Comparison of ENCODE assay signal across 23 mouse cellular contexts in genomic region chr11:75546057-75546456, GRCm38 (mm10). TPM values are rescaled to one million over a fixed set of nuclear protein-coding genes. Genes with fewer than 3 reads are reported as not detected.
DNase-seq lines count a peak whose midpoint lies in the region; ATAC-seq and TF ChIP-seq lines count a peak whose summit lies in the region.
"Had no signal": no experiment of that assay in that cellular context is flagged by ENCODE, and none has a peak within 500 bp of the region (broad histone marks: within the 10 kb centered on the region; RNA-seq: fewer than 3 reads in every experiment).

No protein-coding gene starts in this region.

- H3K9me3 ChIP-seq in heart, embryonic 10.5 days: no peaks in the 10 kb centered on the region
- no peaks in the 10 kb centered on the region for H3K9me3 ChIP-seq in megakaryocyte, embryonic 14.5 days
- H3K9me3 ChIP-seq in liver, embryonic 11.5 days (ENCODE audit: control insufficient read depth, low read length): no peaks in the 10 kb centered on the region
- H3K9me3 ChIP-seq: embryonic facial prominence, embryonic 10.5 days; forebrain, embryonic 12.5 days; heart, embryonic 12.5 days; hindbrain, embryonic 10.5 days; limb, embryonic 13.5 days; midbrain, embryonic 13.5 days had no signal

- no peak for TF ChIP-seq EP300 in heart, adult 2 months (IDR thresholded peaks at IDR 0.05; ENCODE audit: insufficient read depth, low read depth, low read length)

- H3K4me1 ChIP-seq in heart, embryonic 10.5 days: peaks cover 50% of the 10 kb centered on the region
- H3K4me1 ChIP-seq in heart, adult 2 months (ENCODE audit: control insufficient read depth, insufficient read depth, low read length): peaks cover 2% of the 10 kb centered on the region
- H3K4me1 ChIP-seq in megakaryocyte, embryonic 14.5 days: peaks cover 81% of the 10 kb centered on the region
- H3K4me1 ChIP-seq in liver, embryonic 11.5 days (replicated peaks; ENCODE audit: control insufficient read depth, insufficient read depth, low read length): peaks cover 15% of the 10 kb centered on the region
- peaks cover 27% of the 10 kb centered on the region for H3K4me1 ChIP-seq in olfactory bulb, adult 2 months (ENCODE audit: control insufficient read depth, insufficient read depth, low read length)

- no peak for TF ChIP-seq POLR2A in heart, adult 2 months (IDR thresholded peaks at IDR 0.05; ENCODE audit: insufficient read depth, low read depth, low read length)
- TF ChIP-seq POLR2A in olfactory bulb, adult 2 months (IDR thresholded peaks at IDR 0.05; ENCODE audit: insufficient read depth, low read depth, low read length): no peak

- H3K4me2 ChIP-seq in liver, embryonic 11.5 days: peak overlapping the region; percentile 40
- H3K4me2 ChIP-seq: forebrain, embryonic 12.5 days; heart, embryonic 12.5 days; limb, embryonic 13.5 days; lung, embryonic 14.5 days; midbrain, embryonic 13.5 days had no signal

- DNase-seq in heart, embryonic 10.5 days (ENCODE audit: low spot score): no peak
- no peak for DNase-seq in heart, adult 2 months
- no peak for DNase-seq in liver, embryonic 11.5 days (ENCODE audit: low spot score)
- no peak for DNase-seq in ovary, postnatal 14 days (ENCODE audit: low spot score)
- no peak for DNase-seq in right cerebral cortex, postnatal 14 days
- DNase-seq: cerebellum, adult 9-10 months; heart, postnatal 10 days; kidney, postnatal 25 days; lung, embryonic 14.5 days; retina, postnatal 1 day; thymus, adult 18-20 months; thymus, postnatal 4 days had no signal

- TF ChIP-seq CTCF in heart, adult 2 months (IDR thresholded peaks at IDR 0.05): no peak
- no peak for TF ChIP-seq CTCF in olfactory bulb, adult 2 months (IDR thresholded peaks at IDR 0.05; ENCODE audit: insufficient read depth, low read depth, low read length)

- intact Hi-C loops in heart, adult 2 months (cut with DNase I): loop anchor here (2.0 kb wide), 1 partner anchor 13 kb away; no protein-coding TSS in a partner anchor

- H3K79me2 ChIP-seq in heart, adult 2 months (replicated peaks; ENCODE audit: control insufficient read depth, insufficient read depth, low read length): no peaks in the 10 kb centered on the region

- H3K27ac ChIP-seq in heart, embryonic 10.5 days: 0 out of 2 replicates have a peak overlapping the region, but pooled peaks have one; percentile 23
- H3K27ac ChIP-seq in heart, adult 2 months: no peak overlapping the region
- no peak overlapping the region for H3K27ac ChIP-seq in liver, embryonic 11.5 days (ENCODE audit: low read depth, low read length)
- H3K27ac ChIP-seq in olfactory bulb, adult 2 months (ENCODE audit: insufficient read depth, low read depth, low read length): no peak overlapping the region
- H3K27ac ChIP-seq: embryonic facial prominence, embryonic 10.5 days; forebrain, embryonic 12.5 days; hindbrain, embryonic 10.5 days; limb, embryonic 13.5 days; midbrain, embryonic 13.5 days had no signal

- no peaks in the 10 kb centered on the region for H3K27me3 ChIP-seq in heart, embryonic 10.5 days (ENCODE audit: insufficient read depth, poor library complexity, severe bottlenecking)
- no peaks in the 10 kb centered on the region for H3K27me3 ChIP-seq in heart, adult 2 months (ENCODE audit: control insufficient read depth, insufficient read depth, low read length)
- no peaks in the 10 kb centered on the region for H3K27me3 ChIP-seq in megakaryocyte, embryonic 14.5 days (replicated peaks)
- no peaks in the 10 kb centered on the region for H3K27me3 ChIP-seq in liver, embryonic 11.5 days (replicated peaks; ENCODE audit: control insufficient read depth, insufficient read depth, low read length)
- H3K27me3 ChIP-seq: forebrain, embryonic 12.5 days; heart, embryonic 12.5 days; limb, embryonic 13.5 days; midbrain, embryonic 13.5 days; Patski had no signal

- peaks cover 4% of the 10 kb centered on the region; the same call in 1 of the 2 replicates for H3K36me3 ChIP-seq in heart, embryonic 10.5 days
- H3K36me3 ChIP-seq in heart, adult 2 months (ENCODE audit: control insufficient read depth, insufficient read depth, low read length): no peaks in the 10 kb centered on the region
- H3K36me3 ChIP-seq in megakaryocyte, embryonic 14.5 days (replicated peaks; ENCODE audit: low read length): peaks cover 97% of the 10 kb centered on the region
- no peaks in the 10 kb centered on the region for H3K36me3 ChIP-seq in liver, embryonic 11.5 days (ENCODE audit: control insufficient read depth, insufficient read depth, low read length)
- H3K36me3 ChIP-seq: embryonic facial prominence, embryonic 10.5 days; forebrain, embryonic 12.5 days; heart, embryonic 12.5 days; limb, embryonic 13.5 days had no signal

- H3K4me3 ChIP-seq in heart, embryonic 10.5 days: no peak overlapping the region
- H3K4me3 ChIP-seq in heart, adult 2 months: no peak overlapping the region
- H3K4me3 ChIP-seq in megakaryocyte, embryonic 14.5 days (replicated peaks): peak overlapping the region; percentile 5
- no peak overlapping the region for H3K4me3 ChIP-seq in liver, embryonic 11.5 days (ENCODE audit: low read depth, low read length)
- H3K4me3 ChIP-seq in olfactory bulb, adult 2 months (ENCODE audit: insufficient read depth, low read depth, low read length): peak overlapping the region; percentile 13; the same call in 1 of the 2 replicates
- H3K4me3 ChIP-seq: embryonic facial prominence, embryonic 10.5 days; forebrain, embryonic 12.5 days; heart, embryonic 12.5 days; hindbrain, embryonic 10.5 days; limb, embryonic 13.5 days; midbrain, embryonic 13.5 days had no signal

- WGBS in heart, embryonic 10.5 days: 60% methylated on average over 4 of the region's 4 CpGs
- WGBS in heart, adult 2 months: 88% methylated on average over 4 of the region's 4 CpGs
- 60% methylated on average over 4 of the region's 4 CpGs for WGBS in liver, embryonic 11.5 days
- WGBS in olfactory bulb, adult 2 months: 90% methylated on average over 4 of the region's 4 CpGs

- no peak overlapping the region for H3K9ac ChIP-seq in heart, adult 2 months (ENCODE audit: low read depth, low read length)
- no peak overlapping the region for H3K9ac ChIP-seq in liver, embryonic 11.5 days (ENCODE audit: low read depth, low read length)
- H3K9ac ChIP-seq: forebrain, embryonic 12.5 days; heart, embryonic 12.5 days; limb, embryonic 13.5 days; lung, embryonic 14.5 days; midbrain, embryonic 13.5 days had no signal

- ATAC-seq in megakaryocyte, adult 5-6 weeks (ENCODE audit: poor library complexity, severe bottlenecking): no peak
- peak; percentile 71 for ATAC-seq in liver, embryonic 11.5 days (replicated peaks; ENCODE audit: low FRiP score)
- ATAC-seq: intestine, postnatal 0 days; midbrain, embryonic 13.5 days; Patski had no signal

RNA-seq across cellular contexts. Expression of gene Slc43a2, which starts 14.6 kb away (rescaled TPM):
- 5.5 and 6.4 TPM in 2 replicates for polyA plus RNA-seq in heart, embryonic 10.5 days (2016; fragmentation: Nextera tagmentation; extraction: Ambion mirVana)
- 10 to 100 TPM; 13.7 to 14.6 TPM for total RNA-seq in heart, adult 2 months (2021)
- polyA plus RNA-seq in heart, adult 2 months (2012; rRNA removed): 13.1 and 13.6 TPM in 2 replicates
- 18.9 and 35.4 TPM in 2 replicates for polyA plus RNA-seq in megakaryocyte, embryonic 14.5 days (2012; ENCODE audit: insufficient read depth, low replicate concordance)
- 30.6 and 32.3 TPM in 2 replicates for total RNA-seq in megakaryocyte, adult 5-6 weeks (2015)
- 32.2 and 33.5 TPM in 2 replicates for total RNA-seq in megakaryocyte, adult 5-6 weeks (2017)
- 5.5 and 7.8 TPM in 2 replicates for polyA plus RNA-seq in liver, embryonic 11.5 days (2014; fragmentation: Nextera tagmentation; extraction: Ambion mirVana)
- 363 TPM in 1 of 2 replicates, not detected in the other for polyA plus RNA-seq in olfactory bulb, adult 2 months (2012; ENCODE audit: insufficient read depth, insufficient read length, low replicate concordance, missing spikeins)

RNA-seq across cellular contexts. Expression of gene Scarf1, which starts 32.7 kb away (rescaled TPM):
- polyA plus RNA-seq in heart, embryonic 10.5 days (2016; fragmentation: Nextera tagmentation; extraction: Ambion mirVana): 13.6 and 15.8 TPM in 2 replicates
- total RNA-seq in heart, adult 2 months (2021): 1 to 10 TPM; 7.6 to 8.5 TPM
- 18.1 and 21.6 TPM in 2 replicates for polyA plus RNA-seq in heart, adult 2 months (2012; rRNA removed)
- polyA plus RNA-seq in megakaryocyte, embryonic 14.5 days (2012; ENCODE audit: insufficient read depth, low replicate concordance): 27.4 and 42.5 TPM in 2 replicates
- 0.41 and 1.1 TPM in 2 replicates for total RNA-seq in megakaryocyte, adult 5-6 weeks (2015)
- total RNA-seq in megakaryocyte, adult 5-6 weeks (2017): 0.66 and 0.85 TPM in 2 replicates
- polyA plus RNA-seq in liver, embryonic 11.5 days (2014; fragmentation: Nextera tagmentation; extraction: Ambion mirVana): 7.0 and 7.8 TPM in 2 replicates
- polyA plus RNA-seq in olfactory bulb, adult 2 months (2012; ENCODE audit: insufficient read depth, insufficient read length, low replicate concordance, missing spikeins): not detected in 2 replicates

RNA-seq across cellular contexts. Expression of gene Rilp, which starts 36.2 kb away (rescaled TPM):
- polyA plus RNA-seq in heart, embryonic 10.5 days (2016; fragmentation: Nextera tagmentation; extraction: Ambion mirVana): 0.76 and 0.78 TPM in 2 replicates
- total RNA-seq in heart, adult 2 months (2021): 10 to 100 TPM; 40.5 to 48.8 TPM
- 39.2 and 62.0 TPM in 2 replicates for polyA plus RNA-seq in heart, adult 2 months (2012; rRNA removed)
- 4.2 and 9.5 TPM in 2 replicates for polyA plus RNA-seq in megakaryocyte, embryonic 14.5 days (2012; ENCODE audit: insufficient read depth, low replicate concordance)
- 0.98 and 1.2 TPM in 2 replicates for total RNA-seq in megakaryocyte, adult 5-6 weeks (2015)
- total RNA-seq in megakaryocyte, adult 5-6 weeks (2017): 0.55 and 1.8 TPM in 2 replicates
- 1.2 and 1.5 TPM in 2 replicates for polyA plus RNA-seq in liver, embryonic 11.5 days (2014; fragmentation: Nextera tagmentation; extraction: Ambion mirVana)
- not detected in 2 replicates for polyA plus RNA-seq in olfactory bulb, adult 2 months (2012; ENCODE audit: insufficient read depth, insufficient read length, low replicate concordance, missing spikeins)

RNA-seq across cellular contexts. Expression of gene Pitpna, which starts 41.8 kb away (rescaled TPM):
- 56.1 and 80.1 TPM in 2 replicates for polyA plus RNA-seq in heart, embryonic 10.5 days (2016; fragmentation: Nextera tagmentation; extraction: Ambion mirVana)
- 10 to 100 TPM; 96.6 to 99.1 TPM for total RNA-seq in heart, adult 2 months (2021)
- polyA plus RNA-seq in heart, adult 2 months (2012; rRNA removed): 57.2 and 95.9 TPM in 2 replicates
- polyA plus RNA-seq in megakaryocyte, embryonic 14.5 days (2012; ENCODE audit: insufficient read depth, low replicate concordance): 28.3 and 62.8 TPM in 2 replicates
- 387 and 430 TPM in 2 replicates for total RNA-seq in megakaryocyte, adult 5-6 weeks (2015)
- total RNA-seq in megakaryocyte, adult 5-6 weeks (2017): 178 and 226 TPM in 2 replicates
- 63.2 and 65.1 TPM in 2 replicates for polyA plus RNA-seq in liver, embryonic 11.5 days (2014; fragmentation: Nextera tagmentation; extraction: Ambion mirVana)
- 209 and 678 TPM in 2 replicates for polyA plus RNA-seq in olfactory bulb, adult 2 months (2012; ENCODE audit: insufficient read depth, insufficient read length, low replicate concordance, missing spikeins)

RNA-seq across cellular contexts. Expression of gene Prpf8, which starts 59.4 kb away (rescaled TPM):
- polyA plus RNA-seq in heart, embryonic 10.5 days (2016; fragmentation: Nextera tagmentation; extraction: Ambion mirVana): 49.2 and 53.7 TPM in 2 replicates
- 10 to 100 TPM; 84.4 to 93.2 TPM for total RNA-seq in heart, adult 2 months (2021)
- 49.0 and 86.5 TPM in 2 replicates for polyA plus RNA-seq in heart, adult 2 months (2012; rRNA removed)
- polyA plus RNA-seq in megakaryocyte, embryonic 14.5 days (2012; ENCODE audit: insufficient read depth, low replicate concordance): 18.1 and 35.1 TPM in 2 replicates
- 91.3 and 102 TPM in 2 replicates for total RNA-seq in megakaryocyte, adult 5-6 weeks (2015)
- 69.3 and 90.7 TPM in 2 replicates for total RNA-seq in megakaryocyte, adult 5-6 weeks (2017)
- polyA plus RNA-seq in liver, embryonic 11.5 days (2014; fragmentation: Nextera tagmentation; extraction: Ambion mirVana): 105 and 119 TPM in 2 replicates
- polyA plus RNA-seq in olfactory bulb, adult 2 months (2012; ENCODE audit: insufficient read depth, insufficient read length, low replicate concordance, missing spikeins): 102 and 148 TPM in 2 replicates

Comparison
In these comparisons a context has a peak if more than half of its experiments do, and no peak if none do; other contexts are left out.
1. H3K4me3 ChIP-seq: peak in megakaryocyte, embryonic 14.5 days (single experiment) and olfactory bulb, adult 2 months (single experiment); none in heart, embryonic 10.5 days (single experiment), heart, adult 2 months (single experiment) and liver, embryonic 11.5 days (single experiment).